Mouse (Mus musculus): ENCODE data around the gene Impdh1. TPM values are rescaled to one million over a fixed set of nuclear protein-coding genes. Genes with fewer than 3 reads are reported as not detected.
A peak's percentile ranks its signal among the peaks of the same experiment; 100 is the strongest.

The Impdh1 gene
- polyA plus RNA-seq, 1 experiment from 2014 or later = 59.3 TPM

DNA sequence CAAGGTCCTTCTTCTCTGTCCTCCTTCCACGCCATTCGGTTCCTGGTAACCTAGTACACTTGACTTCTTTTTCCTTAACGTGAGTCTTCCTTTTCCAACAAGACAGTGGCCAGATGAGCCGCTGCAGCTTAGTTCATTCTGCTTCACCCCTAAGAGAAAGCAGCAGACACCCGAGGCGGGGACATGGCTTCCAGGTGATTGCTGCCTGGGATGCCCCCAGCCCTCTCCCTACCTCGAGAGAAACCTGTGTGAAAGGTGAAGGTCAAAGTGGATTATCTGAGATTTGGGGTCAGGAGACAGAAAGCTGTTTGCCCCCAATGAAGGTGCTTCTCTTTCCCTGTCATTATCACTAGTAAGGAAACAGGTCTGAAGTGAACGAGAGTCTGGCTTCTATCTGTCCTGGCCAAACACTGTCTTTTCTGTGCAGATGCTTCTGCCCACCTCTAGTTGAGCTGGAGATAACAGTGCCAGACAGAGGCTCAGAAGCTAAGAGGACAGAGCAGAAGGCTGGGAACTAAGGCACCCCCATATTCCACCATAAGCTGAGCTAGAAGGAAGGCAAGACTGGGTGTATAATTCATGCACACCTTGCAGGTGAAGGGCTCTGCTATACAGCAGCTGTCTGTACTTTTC lies 16.8 kb downstream of the Impdh1 start:
- 0 out of 2 replicates have a peak, but pooled peaks cover 10% of the 10 kb centered on the region for H3K36me3 ChIP-seq (replicated peaks)
- H3K4me3 ChIP-seq = peak overlapping the region; percentile 32
- 0 out of 2 replicates have a peak, but pooled peaks cover 3% of the 10 kb centered on the region for H3K27me3 ChIP-seq (replicated peaks)
- H3K4me2 ChIP-seq = peak overlapping the region; percentile 57
- H3K9ac ChIP-seq = peak overlapping the region; percentile 31
- 40% methylated on average over 8 of the region's 8 CpGs for WGBS
- peaks cover 18% of the 10 kb centered on the region for H3K4me1 ChIP-seq
- no peak for ATAC-seq (replicated peaks)
- no peak overlapping the region for H3K27ac ChIP-seq
- no peaks in the 10 kb centered on the region for H3K9me3 ChIP-seq

DNA sequence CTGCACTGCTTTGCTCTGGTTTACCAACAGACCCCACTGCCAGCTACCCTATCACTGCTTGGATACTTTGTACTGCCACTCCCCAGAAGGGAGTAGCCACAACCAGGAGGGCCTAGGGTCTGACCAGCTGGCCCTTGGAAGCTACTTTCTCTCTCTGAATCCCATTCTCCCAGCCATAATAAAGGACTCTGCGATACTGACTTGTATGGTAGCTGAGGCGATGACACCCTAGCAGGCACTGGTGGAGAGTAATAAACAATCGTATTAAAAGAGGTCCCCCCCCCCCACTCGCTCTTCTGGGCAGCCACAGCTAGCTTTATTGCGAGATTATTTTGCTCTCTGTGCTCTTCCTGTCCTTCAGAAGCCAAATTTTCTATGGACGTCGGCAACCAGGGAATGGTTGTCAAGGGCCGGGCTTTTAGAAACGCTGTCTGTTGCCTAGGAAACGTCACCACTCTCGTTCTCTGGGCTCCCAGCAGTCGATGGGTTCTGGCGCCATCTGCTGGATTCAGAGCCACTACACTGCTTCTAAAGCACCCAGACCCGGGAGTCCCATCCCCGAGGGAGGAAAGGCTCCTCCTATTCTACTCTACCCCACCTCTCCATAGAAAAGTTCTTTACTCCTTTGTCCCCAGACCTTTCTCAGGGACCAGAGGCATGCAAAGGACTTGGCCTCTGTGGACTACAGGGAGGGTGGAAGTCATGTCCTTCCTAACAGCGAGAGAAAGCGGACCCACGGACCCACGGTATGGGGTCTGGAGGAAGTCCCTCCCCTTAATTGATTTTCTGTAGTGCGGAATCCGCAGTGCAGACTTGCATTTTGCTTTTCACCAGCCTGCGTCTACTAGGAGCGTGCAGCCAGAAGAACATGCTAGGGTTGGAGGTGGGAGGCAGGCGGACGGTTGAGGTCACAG lies 17.6 kb downstream of the Impdh1 start:
- Histone ChIP-seq H3K9me3 (no peaks in the 10 kb centered on the region), H3K27ac (peak overlapping the region; percentile 76; the same call in 1 of the 2 replicates), H3K4me1 (peaks cover 18% of the 10 kb centered on the region), H3K9ac (peak overlapping the region; percentile 31), H3K36me3 (replicated peaks) (0 out of 2 replicates have a peak, but pooled peaks cover 8% of the 10 kb centered on the region), H3K27me3 (replicated peaks) (0 out of 2 replicates have a peak, but pooled peaks cover 3% of the 10 kb centered on the region), H3K4me2 (peak overlapping the region; percentile 57), H3K4me3 (peak overlapping the region; percentile 32)
- ATAC-seq (replicated peaks) = peak; percentile 89
- 7% methylated on average over 25 of the region's 25 CpGs for WGBS

DNA sequence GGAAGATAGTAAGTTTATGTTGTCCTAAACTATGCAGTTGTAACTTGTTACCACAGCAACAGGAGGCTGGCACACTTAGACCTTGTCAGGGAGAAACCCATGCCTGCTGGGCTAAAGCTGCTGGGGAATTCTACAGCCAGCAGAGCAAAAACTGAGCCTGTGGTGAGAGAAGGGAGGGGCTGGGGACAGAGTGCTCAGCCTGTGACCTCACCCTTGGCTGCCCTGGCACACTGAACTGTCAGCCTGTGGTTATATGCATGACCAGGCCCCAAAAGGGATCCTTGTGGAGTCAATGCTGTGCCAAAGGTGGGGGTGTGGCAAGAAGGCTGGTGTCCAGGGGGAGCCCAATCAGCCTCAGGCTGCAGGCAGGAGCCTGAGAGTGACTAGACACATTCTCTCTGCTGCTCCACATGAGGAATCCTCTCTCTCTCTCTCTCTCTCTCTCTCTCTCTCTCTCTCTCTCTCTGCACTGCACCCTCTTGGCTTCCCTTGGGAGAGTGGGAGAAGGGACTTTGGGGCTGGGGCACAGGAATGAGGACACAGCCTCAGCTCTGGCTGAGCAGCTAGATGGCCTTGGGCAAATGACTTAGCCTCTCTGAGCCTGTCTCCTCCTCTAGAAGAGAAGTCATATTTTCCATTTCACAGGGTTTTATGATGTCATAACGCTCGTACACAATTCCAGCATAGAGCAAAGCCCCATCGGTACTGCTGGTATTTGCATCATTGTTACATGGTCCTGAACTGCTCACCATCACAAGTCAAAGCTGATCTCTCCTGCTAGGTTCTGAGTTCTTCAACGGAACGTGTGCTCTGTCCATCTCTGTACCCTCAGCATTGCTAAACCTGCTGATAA lies 20.1 kb downstream of the Impdh1 start:
- Histone ChIP-seq H3K4me2 (no peak overlapping the region), H3K27ac (no peak overlapping the region), H3K9me3 (no peaks in the 10 kb centered on the region), H3K4me1 (peaks cover 18% of the 10 kb centered on the region), H3K36me3 (replicated peaks) (0 out of 2 replicates have a peak, but pooled peaks cover 4% of the 10 kb centered on the region), H3K4me3 (no peak overlapping the region), H3K27me3 (replicated peaks) (0 out of 2 replicates have a peak, but pooled peaks cover 3% of the 10 kb centered on the region), H3K9ac (no peak overlapping the region)
- WGBS = 79% methylated on average over 5 of the region's 5 CpGs
- no peak for ATAC-seq (replicated peaks)

DNA sequence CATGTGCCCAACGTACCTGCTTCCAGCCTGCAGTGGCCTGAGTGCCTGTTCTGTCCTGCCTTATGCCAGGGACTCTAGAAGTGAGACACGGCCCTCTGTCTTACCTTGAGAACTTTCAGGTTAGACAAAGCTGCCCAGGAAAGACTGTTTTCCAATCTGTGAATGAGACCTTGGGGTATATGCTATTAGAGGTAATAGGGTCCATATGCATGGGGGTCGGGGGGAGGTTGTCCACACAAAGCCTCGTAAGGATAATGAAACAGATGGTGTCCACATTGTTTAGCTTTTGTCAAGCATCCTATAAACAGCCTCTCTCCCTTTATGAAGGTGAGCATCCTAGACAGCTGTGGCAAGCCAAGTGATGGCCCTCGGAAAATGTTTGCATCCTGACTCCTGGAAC lies 21.0 kb downstream of the Impdh1 start:
- no peak overlapping the region for H3K27ac ChIP-seq
- 81% methylated on average over 5 of the region's 5 CpGs for WGBS
- no peak overlapping the region for H3K4me3 ChIP-seq
- no peak overlapping the region for H3K9ac ChIP-seq
- H3K36me3 ChIP-seq (replicated peaks) = no peaks in the 10 kb centered on the region
- H3K27me3 ChIP-seq (replicated peaks) = 0 out of 2 replicates have a peak, but pooled peaks cover 3% of the 10 kb centered on the region
- H3K4me1 ChIP-seq = peaks cover 18% of the 10 kb centered on the region
- no peak overlapping the region for H3K4me2 ChIP-seq
- no peaks in the 10 kb centered on the region for H3K9me3 ChIP-seq
- ATAC-seq (replicated peaks) = no peak

DNA sequence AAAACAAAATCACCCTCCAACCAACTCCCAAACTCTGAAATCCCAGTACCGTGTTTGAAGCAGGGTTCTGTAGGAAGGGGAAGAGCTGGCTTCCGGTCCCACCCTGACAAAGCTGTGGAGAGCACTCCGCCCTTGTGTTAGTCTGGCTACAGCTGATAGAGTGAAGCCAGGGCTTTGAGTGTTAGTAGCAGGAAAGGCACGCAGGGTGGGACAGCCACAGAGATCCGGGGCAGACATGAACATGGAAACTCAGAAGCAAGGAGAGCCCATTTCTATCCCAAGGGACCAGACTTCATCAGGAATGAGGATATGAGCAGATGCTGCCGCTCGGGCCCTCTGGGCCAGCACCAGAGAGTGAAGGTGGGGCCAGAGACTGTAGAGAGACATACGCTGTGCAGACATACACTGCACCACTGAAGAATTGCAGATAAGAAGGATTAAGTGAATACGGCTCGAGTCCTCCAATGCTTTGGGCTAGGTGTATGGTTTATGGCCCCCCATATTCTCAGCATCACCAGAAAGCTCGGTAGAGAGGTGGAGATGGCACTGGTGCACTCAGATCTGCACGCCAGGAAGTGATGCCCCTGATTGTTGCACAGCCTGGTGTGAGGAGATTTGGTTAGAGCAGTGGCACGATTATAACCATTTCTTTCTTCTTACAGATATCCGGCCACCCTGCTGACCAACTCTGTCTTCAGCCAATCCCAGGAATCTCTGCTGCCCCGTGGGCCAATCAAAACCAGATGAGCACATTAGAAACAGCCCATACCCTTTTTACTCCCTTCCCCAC lies 22.0 kb downstream of the Impdh1 start:
- H3K36me3 ChIP-seq (replicated peaks) = no peaks in the 10 kb centered on the region
- H3K9me3 ChIP-seq = no peaks in the 10 kb centered on the region
- H3K4me3 ChIP-seq = no peak overlapping the region
- H3K4me1 ChIP-seq = peaks cover 14% of the 10 kb centered on the region
- WGBS = 80% methylated on average over 15 of the region's 15 CpGs
- H3K27me3 ChIP-seq (replicated peaks) = no peaks in the 10 kb centered on the region
- no peak overlapping the region for H3K4me2 ChIP-seq
- H3K27ac ChIP-seq = no peak overlapping the region
- no peak for ATAC-seq (replicated peaks)
- no peak overlapping the region for H3K9ac ChIP-seq

DNA sequence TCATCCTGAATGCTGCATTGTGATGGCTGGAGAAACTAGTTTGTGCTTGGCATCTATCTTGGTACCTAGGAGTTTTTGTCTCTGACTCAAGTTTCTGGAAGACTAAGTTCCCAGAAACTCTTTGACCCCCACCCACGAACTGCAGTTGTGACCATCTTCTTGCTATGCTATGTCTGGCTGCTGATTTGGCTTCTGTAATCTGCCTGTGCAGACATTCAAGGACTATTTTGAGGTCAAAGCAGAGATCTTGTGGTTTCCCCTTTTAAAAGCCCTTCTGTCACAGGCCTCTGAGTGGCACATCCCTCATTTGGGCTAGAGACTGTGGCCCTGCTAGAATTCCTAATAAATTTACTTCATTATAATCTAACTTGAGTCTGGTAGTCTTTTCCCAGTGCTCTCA lies 28.2 kb downstream of the Impdh1 start:
- no peaks in the 10 kb centered on the region for H3K36me3 ChIP-seq (replicated peaks)
- ATAC-seq (replicated peaks) = no peak
- WGBS = 85% methylated on average over 1 of the region's 1 CpGs
- H3K4me2 ChIP-seq = no peak overlapping the region
- no peaks in the 10 kb centered on the region for H3K27me3 ChIP-seq (replicated peaks)
- no peaks in the 10 kb centered on the region for H3K9me3 ChIP-seq
- H3K4me3 ChIP-seq = no peak overlapping the region
- no peak overlapping the region for H3K27ac ChIP-seq
- H3K9ac ChIP-seq = no peak overlapping the region
- H3K4me1 ChIP-seq = no peaks in the 10 kb centered on the region

DNA sequence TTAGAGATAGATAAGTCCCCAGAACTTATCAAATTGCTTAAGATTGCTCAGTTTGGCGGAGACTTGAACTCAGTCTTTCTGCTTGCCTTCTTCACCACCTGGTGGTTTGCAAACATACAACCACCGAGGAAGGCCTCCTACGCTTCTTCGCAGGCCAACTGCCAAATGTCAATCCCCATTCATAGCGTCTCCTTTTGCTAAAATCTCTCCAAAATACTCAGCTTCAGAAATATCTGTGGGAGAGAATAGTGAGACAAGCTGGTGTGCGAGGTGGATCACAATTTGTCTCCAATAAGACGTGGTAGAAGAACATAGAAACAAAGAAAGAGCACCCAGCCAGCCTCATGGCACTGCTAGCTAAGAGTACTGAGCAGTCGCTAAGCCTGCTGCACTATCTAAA lies 36.3 kb downstream of the Impdh1 start:
- H3K4me1 ChIP-seq = peaks cover 11% of the 10 kb centered on the region
- peak overlapping the region; percentile 90 for H3K27ac ChIP-seq
- H3K36me3 ChIP-seq (replicated peaks) = no peaks in the 10 kb centered on the region
- WGBS = 50% methylated on average over 8 of the region's 8 CpGs
- H3K27me3 ChIP-seq (replicated peaks) = peaks cover 13% of the 10 kb centered on the region; the same call in 1 of the 2 replicates
- no peaks in the 10 kb centered on the region for H3K9me3 ChIP-seq
- peak overlapping the region; percentile 78 for H3K4me3 ChIP-seq
- H3K9ac ChIP-seq = peak overlapping the region; percentile 90; the same call in 1 of the 2 replicates
- peak overlapping the region; percentile 83 for H3K4me2 ChIP-seq
- no peak for ATAC-seq (replicated peaks)

DNA sequence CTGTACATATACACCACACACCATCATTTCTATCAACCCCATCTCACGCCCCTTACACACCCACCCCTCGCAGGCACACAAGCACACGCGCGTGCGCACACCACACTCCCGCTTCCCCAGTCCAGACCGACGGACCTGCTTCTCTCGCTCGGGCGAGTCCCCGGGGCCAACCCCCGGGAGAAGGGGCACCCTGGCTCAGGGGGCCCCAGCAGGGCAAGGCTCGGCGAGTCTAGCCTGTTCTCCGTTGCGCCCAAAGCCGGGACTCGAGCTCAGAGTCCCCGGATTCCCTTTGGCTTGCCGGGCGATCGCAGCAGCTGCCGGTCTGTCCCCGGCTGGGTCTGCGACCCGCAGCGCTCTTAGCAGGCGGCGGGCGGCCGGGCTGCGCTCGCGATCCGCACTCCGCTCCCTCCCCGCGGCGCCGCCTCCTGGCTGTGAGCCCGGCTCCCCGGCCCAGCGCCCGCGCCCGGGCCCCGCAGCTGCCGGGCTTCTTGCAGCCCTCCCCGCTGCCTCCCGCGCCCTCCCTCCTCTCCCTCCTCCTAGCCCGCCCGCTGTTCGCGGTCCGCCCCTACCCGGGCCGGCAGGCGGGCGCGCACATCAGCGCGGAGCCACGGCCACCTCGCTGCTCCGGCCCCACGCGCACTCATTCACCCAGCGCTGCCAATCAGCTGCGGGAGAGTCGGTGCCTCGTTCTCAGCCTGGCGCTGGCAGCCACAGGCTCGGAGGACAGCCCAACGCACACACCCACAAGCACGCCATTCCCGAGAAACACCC lies 37.1 kb downstream of the Impdh1 start, which contains the start of gene Prrt4:
Gene Prrt4 (minus strand): TSS at position 697 of the 771 bp plus-strand sequence.
- H3K9ac ChIP-seq = peak within 1 kb of the TSS; percentile 90
- ATAC-seq (replicated peaks) = peak; percentile 89
- peak within 1 kb of the TSS; percentile 78 for H3K4me3 ChIP-seq
- no peaks in the 10 kb centered on the region for H3K36me3 ChIP-seq (replicated peaks)
- H3K27ac ChIP-seq = peak within 1 kb of the TSS; percentile 90
- H3K4me2 ChIP-seq = peak within 1 kb of the TSS; percentile 83
- under 1% methylated on average over 76 of the region's 79 CpGs for WGBS
- H3K27me3 ChIP-seq (replicated peaks) = peaks cover 18% of the 10 kb centered on the region; the same call in 1 of the 2 replicates
- H3K4me1 ChIP-seq = peaks cover 11% of the 10 kb centered on the region
- no peaks in the 10 kb centered on the region for H3K9me3 ChIP-seq

DNA sequence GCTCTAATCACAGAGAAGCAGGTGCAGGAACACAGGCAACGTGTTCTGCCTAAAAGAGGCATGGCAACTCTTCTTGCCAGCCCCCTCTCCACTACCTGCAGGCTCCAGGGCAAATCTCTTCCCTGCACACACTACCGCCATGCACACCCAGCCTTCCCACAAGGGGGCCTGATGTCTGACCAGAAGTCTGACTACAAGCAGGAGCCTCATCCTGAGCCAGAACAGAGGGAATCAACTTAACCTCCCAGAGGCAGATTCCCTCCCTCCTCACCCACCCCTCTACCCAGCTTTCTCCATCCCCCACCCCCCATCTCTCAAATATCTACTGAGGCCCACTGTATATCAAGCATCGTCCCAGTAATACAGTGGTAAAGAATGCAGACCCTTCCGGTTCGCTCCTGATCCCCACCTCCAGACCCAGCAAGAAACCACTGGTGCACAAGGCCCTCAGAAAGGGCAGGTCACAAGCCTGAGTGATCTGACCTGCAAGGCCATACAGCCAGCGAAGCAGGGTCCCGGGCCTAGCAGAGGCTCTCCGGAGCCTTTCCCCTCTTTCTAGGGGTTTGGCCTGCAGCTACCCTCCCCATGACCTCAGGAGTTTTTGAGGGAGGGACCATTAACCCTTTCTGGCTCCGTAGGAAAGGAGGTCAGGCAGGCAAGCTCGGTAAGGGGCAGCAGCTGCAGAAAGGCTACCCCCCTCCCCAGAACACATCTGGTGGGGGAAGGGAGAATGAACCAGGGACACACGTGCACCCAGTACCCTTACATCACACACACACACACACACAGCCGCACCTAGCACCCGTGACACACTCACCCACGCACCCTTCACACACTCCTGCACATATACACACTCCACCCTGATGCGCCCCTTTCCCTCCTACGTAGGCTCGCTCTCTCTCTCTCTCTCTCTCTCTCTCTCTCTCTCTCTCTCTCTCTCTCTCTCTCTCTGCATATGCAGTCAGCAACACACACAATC lies 38.0 kb downstream of the Impdh1 start:
- ATAC-seq (replicated peaks) = peak; percentile 79
- Histone ChIP-seq H3K4me1 (peaks cover 11% of the 10 kb centered on the region), H3K27me3 (replicated peaks) (peaks cover 27% of the 10 kb centered on the region; the same call in 1 of the 2 replicates), H3K4me2 (peak overlapping the region; percentile 83), H3K9ac (peak overlapping the region; percentile 90), H3K36me3 (replicated peaks) (no peaks in the 10 kb centered on the region), H3K9me3 (no peaks in the 10 kb centered on the region), H3K27ac (peak overlapping the region; percentile 90), H3K4me3 (peak overlapping the region; percentile 78)
- 12% methylated on average over 17 of the region's 17 CpGs for WGBS

DNA sequence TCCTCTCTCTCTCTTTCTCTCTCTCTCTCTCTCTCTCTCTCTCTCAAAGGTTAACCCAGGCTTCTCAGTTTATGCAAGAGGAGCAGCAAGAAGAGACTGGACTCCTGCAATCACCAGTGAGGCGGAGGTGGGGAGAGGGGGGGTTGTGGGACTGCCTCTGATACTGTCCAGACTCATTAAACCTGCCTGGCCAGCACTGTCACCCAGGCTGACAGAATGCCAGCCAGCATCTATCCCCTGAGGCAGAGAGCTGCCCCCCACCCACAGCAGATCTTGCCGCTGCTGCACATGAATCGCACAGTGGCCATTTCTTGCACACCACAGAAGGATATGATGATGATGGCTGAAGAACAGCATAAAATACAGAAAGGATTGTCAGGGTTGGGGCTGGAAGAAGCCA lies 41.1 kb downstream of the Impdh1 start:
- Histone ChIP-seq H3K27me3 (replicated peaks) (peaks cover 49% of the 10 kb centered on the region), H3K4me3 (no peak overlapping the region), H3K9me3 (no peaks in the 10 kb centered on the region), H3K36me3 (replicated peaks) (no peaks in the 10 kb centered on the region), H3K4me1 (peaks cover 28% of the 10 kb centered on the region), H3K27ac (no peak overlapping the region), H3K9ac (no peak overlapping the region), H3K4me2 (no peak overlapping the region)
- 88% methylated on average over 3 of the region's 3 CpGs for WGBS
- ATAC-seq (replicated peaks) = no peak

All from midbrain, embryonic 15.5 days (tissue).